Mouse (Mus musculus) ES-E14 (cell line): Measurements from ENCODE around the gene Fer. TPM values are rescaled to one million over a fixed set of nuclear protein-coding genes. Genes with fewer than 3 reads are reported as not detected.

Experiments
- DNase-seq: peaks from one replicate; pipeline ENCODE4 v3.0.0-alpha.2; 2013; ENCODE audit warnings: low read depth, low spot score
- H3K27ac ChIP-seq: 2 replicates; pipeline ENCODE4 v1.5.1; 2012; ENCODE audit warnings: low read depth, mild to moderate bottlenecking, low read length, moderate library complexity, mixed read lengths; ENCODE audit not compliant: poor library complexity, insufficient read depth, severe bottlenecking
- H3K36me3 ChIP-seq: 2 replicates; pipeline ENCODE4 v1.6.1; 2012; ENCODE audit warnings: mild to moderate bottlenecking, low read length, moderate library complexity, mixed read lengths; ENCODE audit not compliant: control insufficient read depth, poor library complexity, insufficient read depth, severe bottlenecking
- H3K4me1 ChIP-seq, 2 experiments: fragments of 150-350 bp in 1 of 2; sonication (generic) in 1 of 2; 2 replicates each; pipeline ENCODE4 v1.6.1; 2012; ENCODE audit warnings: low read length in 2 of 2, mild to moderate bottlenecking in 1 of 2, mixed read lengths in 1 of 2; ENCODE audit not compliant: control insufficient read depth in 2 of 2, insufficient read depth in 2 of 2, poor library complexity in 1 of 2
- H3K4me3 ChIP-seq, 2 experiments: fragments of 150-350 bp in 1 of 2; sonication (generic) in 1 of 2; 2 replicates each; pipeline ENCODE4 v1.5.1; 2012; ENCODE audit warnings: low read length in 2 of 2, low read depth in 1 of 2, mild to moderate bottlenecking in 1 of 2, mixed read lengths in 1 of 2; ENCODE audit not compliant: insufficient read depth in 1 of 2, poor library complexity in 1 of 2, severe bottlenecking in 1 of 2
- H3K9ac ChIP-seq: 2 replicates; pipeline ENCODE4 v1.6.1; 2012; ENCODE audit warnings: low read depth, mild to moderate bottlenecking, low read length, mixed read lengths; ENCODE audit not compliant: poor library complexity, insufficient read depth, severe bottlenecking
- H3K9me3 ChIP-seq: fragments of 150-350 bp; sonication (generic); 2 replicates; pipeline ENCODE4 v1.6.1; 2012; ENCODE audit warnings: low read depth, mild to moderate bottlenecking, low read length; ENCODE audit not compliant: control insufficient read depth, insufficient read depth
- CHD2 ChIP-seq: IDR thresholded peaks from 2 replicates; pipeline ENCODE4 v1.6.1; 2014; ENCODE audit warnings: mild to moderate bottlenecking, low read depth, low read length, inconsistent platforms
- HCFC1 ChIP-seq: IDR thresholded peaks from 2 replicates; pipeline ENCODE4 v1.6.1; 2012; ENCODE audit warnings: low read length, inconsistent platforms, borderline replicate concordance; ENCODE audit not compliant: insufficient read depth
- MAFK ChIP-seq: IDR thresholded peaks from 2 replicates; pipeline ENCODE4 v1.6.1; 2014; ENCODE audit warnings: mild to moderate bottlenecking, low read depth, low read length, inconsistent platforms; ENCODE audit not compliant: insufficient read depth
- ZC3H11A ChIP-seq: IDR thresholded peaks from 2 replicates; pipeline ENCODE4 v1.6.1; 2012; ENCODE audit warnings: low read depth, mild to moderate bottlenecking, inconsistent platforms, low read length, borderline replicate concordance
- ZNF384 ChIP-seq: IDR thresholded peaks from 2 replicates; pipeline ENCODE4 v1.6.1; 2012; ENCODE audit warnings: low read depth, low read length, inconsistent platforms
- in situ Hi-C, 2 experiments: fragments of 600-800 bp; cut with MboI; formaldehyde crosslinking; loops; one replicate each; pipeline ENCODE4 v1.15.1; 2025; ENCODE audit warnings: low sequenced_read_pairs in 2 of 2, inconsistent platforms in 1 of 2; ENCODE audit not compliant: unreplicated experiment in 2 of 2
- total RNA-seq: library from RNA; depleted of rRNA; stranded (reverse); fragments of 300-350 nt; gene quantifications from 2 replicates; pipeline ENCODE4 v1.2.3, GENCODE M21; 2012

Fer gene
- total RNA-seq, 1 experiment: 14.2 TPM

DNA sequence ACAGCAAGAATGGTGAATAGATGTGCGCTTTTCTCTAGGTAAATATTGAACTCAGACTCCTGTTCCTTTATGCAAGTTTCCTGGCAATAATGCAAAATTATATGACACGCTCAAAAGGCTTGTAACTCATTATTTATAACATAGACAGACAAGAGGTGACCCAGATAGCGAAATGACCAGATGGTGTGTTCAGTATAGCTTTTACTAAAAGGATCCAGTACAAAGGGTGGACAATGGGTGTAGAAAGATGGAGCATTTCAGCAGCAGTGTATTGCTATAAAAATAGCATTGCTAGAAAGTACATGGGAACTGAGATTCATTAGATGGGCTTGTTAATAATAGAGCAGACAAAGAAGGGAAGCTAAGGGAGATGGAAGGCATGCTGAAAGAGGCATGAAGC lies 104.2 kb downstream of the Fer start:
- DNase-seq: no peak
- Histone ChIP-seq H3K9me3 (no peaks in the 10 kb centered on the region), H3K27ac (no peak overlapping the region), H3K9ac (no peak overlapping the region), H3K36me3 (no peaks in the 10 kb centered on the region), H3K4me1 (no peaks in the 10 kb centered on the region), H3K4me3 (no peak overlapping the region)
- in situ Hi-C loops: no loop called here
- no peak for TF ChIP-seq ZC3H11A
- TF ChIP-seq ZNF384: no peak
- no peak for TF ChIP-seq CHD2
- TF ChIP-seq HCFC1: no peak
- TF ChIP-seq MAFK: no peak

DNA sequence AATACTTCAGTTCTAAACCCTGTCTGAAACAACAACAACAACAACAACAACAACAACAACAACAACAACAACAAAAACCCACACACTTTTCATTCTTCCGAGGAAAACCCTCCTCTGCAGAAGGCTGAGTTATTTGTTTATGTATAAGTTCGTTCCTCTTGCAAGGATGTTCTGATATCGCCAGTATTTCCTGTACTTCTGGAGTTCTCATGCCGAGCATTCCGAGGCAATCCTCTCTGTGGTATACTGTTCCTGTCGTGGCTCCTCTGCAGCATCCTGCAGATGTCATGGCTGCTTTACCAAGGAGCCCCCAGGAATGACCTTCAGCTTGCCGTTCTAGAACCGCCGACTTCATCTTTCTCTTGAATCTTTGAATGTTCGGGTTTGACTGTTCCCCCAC lies 106.6 kb downstream of the Fer start:
- no peaks in the 10 kb centered on the region for H3K4me1 ChIP-seq
- H3K9ac ChIP-seq: no peak overlapping the region
- in situ Hi-C loops: no loop called here
- H3K9me3 ChIP-seq: no peaks in the 10 kb centered on the region
- H3K27ac ChIP-seq: no peak overlapping the region
- H3K4me3 ChIP-seq: no peak overlapping the region
- H3K36me3 ChIP-seq: no peaks in the 10 kb centered on the region
- no peak for DNase-seq
- TF ChIP-seq ZC3H11A (no peak), ZNF384 (no peak), HCFC1 (no peak), MAFK (no peak), CHD2 (no peak)

DNA sequence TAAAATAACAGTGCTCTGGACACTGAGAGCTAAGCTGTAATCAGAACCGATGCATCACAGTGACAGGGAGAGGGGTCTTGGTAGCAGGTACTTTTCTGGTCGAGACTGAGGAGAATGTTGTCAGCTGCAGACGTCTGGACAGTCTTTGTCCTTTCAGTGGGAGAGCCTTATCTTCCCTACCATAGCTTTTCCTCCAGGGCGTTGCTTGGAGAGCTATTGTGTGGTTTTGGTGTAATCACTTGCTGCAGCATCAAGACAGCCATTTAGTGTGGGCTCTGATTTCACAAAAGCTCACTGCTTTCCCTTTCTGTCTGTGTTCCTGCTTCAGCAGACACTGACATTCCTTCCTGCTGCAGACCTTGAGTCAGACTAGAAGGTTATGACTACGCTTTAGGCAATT lies 107.4 kb downstream of the Fer start:
- DNase-seq: no peak
- no peaks in the 10 kb centered on the region for H3K9me3 ChIP-seq
- no peaks in the 10 kb centered on the region for H3K36me3 ChIP-seq
- H3K4me1 ChIP-seq: no peaks in the 10 kb centered on the region
- TF ChIP-seq MAFK (no peak), CHD2 (no peak), ZNF384 (no peak), ZC3H11A (no peak), HCFC1 (no peak)
- in situ Hi-C loops: no loop called here
- H3K9ac ChIP-seq: no peak overlapping the region
- no peak overlapping the region for H3K4me3 ChIP-seq
- H3K27ac ChIP-seq: no peak overlapping the region

DNA sequence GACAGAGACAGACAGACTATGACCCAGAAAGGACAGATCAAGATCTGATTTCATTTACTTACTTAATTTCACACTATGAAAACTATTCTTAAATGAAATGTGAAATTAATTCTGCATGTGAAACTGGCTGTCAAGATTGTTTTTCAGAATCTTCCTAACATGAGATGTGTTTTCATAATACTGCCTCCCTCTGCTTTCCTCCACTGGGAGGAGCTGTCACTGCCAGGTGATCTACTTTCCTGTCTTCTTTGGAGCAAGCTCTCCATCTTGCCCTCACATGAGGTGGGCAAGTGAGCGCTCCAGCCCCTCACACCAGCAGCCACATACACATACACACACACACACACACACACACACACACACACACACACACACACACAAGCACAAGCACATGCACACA lies 108.1 kb downstream of the Fer start:
- Histone ChIP-seq H3K36me3 (no peaks in the 10 kb centered on the region), H3K9ac (no peak overlapping the region), H3K4me3 (no peak overlapping the region), H3K4me1 (no peaks in the 10 kb centered on the region), H3K27ac (no peak overlapping the region), H3K9me3 (no peaks in the 10 kb centered on the region)
- TF ChIP-seq ZNF384: no peak
- no peak for TF ChIP-seq CHD2
- TF ChIP-seq HCFC1: no peak
- no peak for TF ChIP-seq ZC3H11A
- in situ Hi-C loops: no loop called here
- DNase-seq: no peak

DNA sequence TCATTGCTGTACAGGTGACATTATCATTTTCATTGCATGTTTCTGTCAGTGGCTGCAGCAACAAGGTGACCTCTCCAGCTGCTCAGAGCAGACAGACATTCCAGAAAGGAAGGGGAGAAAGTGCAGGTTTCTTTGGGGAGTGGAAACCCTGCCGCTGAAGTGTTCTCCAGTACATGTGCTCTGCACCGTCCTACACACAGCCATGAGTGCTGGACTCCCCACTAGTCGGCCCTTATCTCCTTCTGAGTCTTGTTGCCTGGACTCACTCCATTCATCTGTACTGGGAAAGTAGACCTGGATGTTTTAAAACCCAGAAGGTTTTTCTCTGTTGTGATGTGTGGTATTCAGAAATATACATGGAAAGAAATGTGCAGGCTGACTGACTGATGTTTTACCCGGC lies 109.3 kb downstream of the Fer start:
- H3K4me1 ChIP-seq: no peaks in the 10 kb centered on the region
- no peak overlapping the region for H3K4me3 ChIP-seq
- H3K9ac ChIP-seq: no peak overlapping the region
- in situ Hi-C loops: no loop called here
- no peak overlapping the region for H3K27ac ChIP-seq
- H3K9me3 ChIP-seq: no peaks in the 10 kb centered on the region
- TF ChIP-seq ZC3H11A (no peak), MAFK (no peak), CHD2 (no peak), HCFC1 (no peak), ZNF384 (no peak)
- DNase-seq: no peak
- H3K36me3 ChIP-seq: no peaks in the 10 kb centered on the region
